Comparison of ENCODE assay signal across 16 mouse cellular contexts in the genomic region with DNA sequence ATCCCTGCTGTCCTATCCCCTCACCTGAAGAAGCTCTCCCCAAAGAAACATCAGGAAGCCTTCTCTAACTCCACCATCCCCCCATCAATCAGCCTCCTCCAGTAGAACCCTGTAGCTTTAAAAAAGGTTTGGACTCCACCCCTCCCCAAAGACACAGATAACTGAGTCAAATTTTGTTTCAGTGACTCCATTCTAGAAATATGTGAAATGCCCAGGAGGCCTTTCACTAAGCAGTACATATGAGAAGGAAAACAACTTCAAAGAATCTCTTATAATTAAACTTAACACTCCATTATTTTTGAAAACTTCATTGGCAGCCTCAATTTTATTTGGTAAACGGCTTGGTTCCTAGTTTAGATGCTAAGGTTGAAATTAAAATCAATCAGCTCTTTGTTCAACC. TPM values are rescaled to one million over a fixed set of nuclear protein-coding genes. Genes with fewer than 3 reads are reported as not detected.
DNase-seq lines count a peak whose midpoint lies in the region; ATAC-seq and TF ChIP-seq lines count a peak whose summit lies in the region.
"Had no signal": no experiment of that assay in that cellular context is flagged by ENCODE, and none has a peak within 500 bp of the region (broad histone marks: within the 10 kb centered on the region; RNA-seq: fewer than 3 reads in every experiment).

No protein-coding gene starts in this region.

- TF ChIP-seq EP300 in CH12.LX (IDR thresholded peaks at IDR 0.05; ENCODE audit: low read length) = 0 out of 2 replicates have a peak, but pooled peaks have one; percentile 15

- dilution Hi-C loops in CH12.LX (cut with MboI; ENCODE audit: extremely low pct_ligation_motif_present, extremely low pct_unique_long_range_greater_than_20kb, low sequenced_read_pairs) = no loop called here

- in situ Hi-C loops in CH12.LX (cut with MboI; ENCODE audit: low pct_ligation_motif_present, low pct_unique_long_range_greater_than_20kb, low sequenced_read_pairs) = no loop called here

- H3K4me1 ChIP-seq in heart, embryonic 10.5 days = peaks cover 23% of the 10 kb centered on the region
- peaks cover 10 to 34% of the 10 kb centered on the region in 2 experiments for H3K4me1 ChIP-seq in CH12.LX (ENCODE audit: control insufficient read depth in 1 of 2, insufficient read depth in 2 of 2)
- peaks cover 9% of the 10 kb centered on the region; the same call in 1 of the 2 replicates for H3K4me1 ChIP-seq in embryonic fibroblast, embryonic 13.5 days (ENCODE audit: control insufficient read depth, insufficient read depth, low read length)
- H3K4me1 ChIP-seq in midbrain, embryonic 10.5 days = peaks cover 11% of the 10 kb centered on the region

- TF ChIP-seq RAD21 in CH12.LX (IDR thresholded peaks at IDR 0.05; ENCODE audit: low read depth, low read length) = no peak

- no peak for DNase-seq in heart, embryonic 10.5 days (ENCODE audit: low spot score)
- DNase-seq in heart, postnatal 14 days = no peak
- DNase-seq in CH12.LX (ENCODE audit: extremely low read depth) = peak; percentile 58
- peak; percentile 49 to 57 for DNase-seq in heart, postnatal 10 days
- no peak for DNase-seq in c-Kit-positive CD71-positive TER-119-positive erythroid progenitor cells, embryonic 14.5 days (ENCODE audit: low spot score)
- no peak for DNase-seq in midbrain, embryonic 10.5 days (ENCODE audit: low spot score)
- DNase-seq: gastrocnemius, postnatal 14 days; left cerebral cortex, postnatal 4 days; lung, adult 18-20 months; right cerebral cortex, postnatal 4 days; thymus, adult 18-20 months had no signal

- H3K4me3 ChIP-seq in heart, embryonic 10.5 days = peak overlapping the region; percentile 18; the same call in 1 of the 2 replicates
- H3K4me3 ChIP-seq in CH12.LX (replicated peaks in 1 of 3; ENCODE audit: low read depth in 2 of 3, low read length in 2 of 3, poor library complexity in 1 of 3) = peak overlapping the region; percentile 32 to 49 (median 39)
- no peak overlapping the region for H3K4me3 ChIP-seq in embryonic fibroblast, embryonic 13.5 days (ENCODE audit: insufficient read depth, low read length)
- no peak overlapping the region for H3K4me3 ChIP-seq in midbrain, embryonic 10.5 days
- H3K4me3 ChIP-seq: neural tube, embryonic 13.5 days had no signal

- intact Hi-C loops in heart, postnatal 14 days (cut with DNase I) = no loop called here
- intact Hi-C loops in heart, postnatal 10 days (cut with DNase I) = no loop called here

- H3K9ac ChIP-seq in CH12.LX (ENCODE audit: insufficient read depth, low read depth) = peak overlapping the region; percentile 76
- H3K9ac ChIP-seq: neural tube, embryonic 13.5 days had no signal

- H3K79me2 ChIP-seq in CH12.LX (replicated peaks; ENCODE audit: control insufficient read depth, extremely low read depth, insufficient read depth, poor library complexity, severe bottlenecking) = peaks cover 63% of the 10 kb centered on the region

- 81% methylated on average over 1 of the region's 1 CpGs for WGBS in heart, embryonic 10.5 days
- 91% methylated on average over 1 of the region's 1 CpGs for whole genome bisulfite sequencing in midbrain, embryonic 10.5 days

- no peaks in the 10 kb centered on the region for H3K36me3 ChIP-seq in heart, embryonic 10.5 days
- H3K36me3 ChIP-seq in CH12.LX (replicated peaks in 1 of 2; ENCODE audit: control insufficient read depth in 1 of 2, insufficient read depth in 1 of 2, low read length in 1 of 2) = peaks cover 0 to 6% of the 10 kb centered on the region in 2 experiments
- H3K36me3 ChIP-seq in midbrain, embryonic 10.5 days = no peaks in the 10 kb centered on the region
- H3K36me3 ChIP-seq: neural tube, embryonic 13.5 days had no signal

- peak overlapping the region; percentile 29; the same call in 1 of the 2 replicates for H3K27ac ChIP-seq in heart, embryonic 10.5 days
- peak overlapping the region; percentile 92 for H3K27ac ChIP-seq in CH12.LX (ENCODE audit: insufficient read depth, low read depth)
- H3K27ac ChIP-seq in embryonic fibroblast, embryonic 13.5 days (ENCODE audit: insufficient read depth, low read length) = peak overlapping the region; percentile 90
- H3K27ac ChIP-seq in midbrain, embryonic 10.5 days (replicated peaks) = no peak overlapping the region
- H3K27ac ChIP-seq: macrophage; neural tube, embryonic 13.5 days had no signal

- H3K4me2 ChIP-seq in CH12.LX (ENCODE audit: insufficient read depth, low read depth, poor library complexity, severe bottlenecking) = peak overlapping the region; percentile 94
- H3K4me2 ChIP-seq: neural tube, embryonic 13.5 days had no signal

- H3K27me3 ChIP-seq in heart, embryonic 10.5 days (ENCODE audit: insufficient read depth, poor library complexity, severe bottlenecking) = no peaks in the 10 kb centered on the region
- H3K27me3 ChIP-seq in CH12.LX (replicated peaks) = no peaks in the 10 kb centered on the region
- H3K27me3 ChIP-seq in midbrain, embryonic 10.5 days (ENCODE audit: low read depth, poor library complexity, severe bottlenecking) = no peaks in the 10 kb centered on the region
- H3K27me3 ChIP-seq: neural tube, embryonic 13.5 days had no signal

- H3K9me3 ChIP-seq in heart, embryonic 10.5 days = no peaks in the 10 kb centered on the region
- no peaks in the 10 kb centered on the region for H3K9me3 ChIP-seq in CH12.LX (replicated peaks; ENCODE audit: low read length)
- H3K9me3 ChIP-seq in midbrain, embryonic 10.5 days (replicated peaks) = no peaks in the 10 kb centered on the region
- H3K9me3 ChIP-seq: neural tube, embryonic 13.5 days had no signal

- TF ChIP-seq CTCF in CH12.LX (conservative IDR thresholded peaks at IDR 0.05 in 1 of 2, IDR thresholded peaks at IDR 0.05 in 1 of 2; ENCODE audit: low read depth in 2 of 2, low read length in 2 of 2) = no peak
- TF ChIP-seq CTCF in embryonic fibroblast, embryonic 13.5 days (IDR thresholded peaks at IDR 0.05; ENCODE audit: borderline replicate concordance, insufficient read depth, low read length) = no peak

- no peak for TF ChIP-seq POLR2A in CH12.LX (IDR thresholded peaks at IDR 0.05; ENCODE audit: low read depth, low read length)
- TF ChIP-seq POLR2A in embryonic fibroblast, embryonic 13.5 days (IDR thresholded peaks at IDR 0.05; ENCODE audit: low read depth, low read length) = no peak

- no peak for ATAC-seq in megakaryocyte, adult 5-6 weeks (ENCODE audit: poor library complexity, severe bottlenecking)
- ATAC-seq: forebrain, embryonic 16.5 days had no signal

TF ChIP-seq in CH12.LX, 34 proteins besides CTCF, POLR2A, EP300 and RAD21:
- no peak for TF ChIP-seq MAX (IDR thresholded peaks at IDR 0.05; ENCODE audit: low read length)
- no peak for TF ChIP-seq ZKSCAN1 (IDR thresholded peaks at IDR 0.05; ENCODE audit: borderline replicate concordance, low read depth, low read length)
- no peak for TF ChIP-seq UBTF (IDR thresholded peaks at IDR 0.05; ENCODE audit: low read depth, low read length)
- no peak for TF ChIP-seq GABPA (IDR thresholded peaks at IDR 0.05; ENCODE audit: insufficient replicate concordance, low read depth, low read length)
- TF ChIP-seq CHD2 (IDR thresholded peaks at IDR 0.05; ENCODE audit: low read length) = no peak
- no peak; the same call in 1 of the 2 replicates for TF ChIP-seq ZNF384 (IDR thresholded peaks at IDR 0.05; ENCODE audit: low read depth, low read length)
- no peak for TF ChIP-seq CHD1 (IDR thresholded peaks at IDR 0.05; ENCODE audit: low read depth, low read length)
- no peak for TF ChIP-seq MXI1 (IDR thresholded peaks at IDR 0.05; ENCODE audit: low read depth, low read length)
- TF ChIP-seq JUN (IDR thresholded peaks at IDR 0.05; ENCODE audit: insufficient read depth, low read depth, low read length) = no peak
- 0 out of 2 replicates have a peak, but pooled peaks have one; percentile 28 for TF ChIP-seq TBP (conservative IDR thresholded peaks at IDR 0.05; ENCODE audit: low read depth, low read length)
- no peak for TF ChIP-seq SMC3 (IDR thresholded peaks at IDR 0.05; ENCODE audit: low read depth, low read length)
- peak; percentile 17; the same call in 1 of the 2 replicates for TF ChIP-seq SIN3A (IDR thresholded peaks at IDR 0.05; ENCODE audit: low read length)
- TF ChIP-seq JUND (conservative IDR thresholded peaks at IDR 0.05; ENCODE audit: low read depth, low read length) = no peak
- no peak for TF ChIP-seq MAFK (IDR thresholded peaks at IDR 0.05; ENCODE audit: insufficient replicate concordance, low read length)
- no peak for TF ChIP-seq USF2 (conservative IDR thresholded peaks at IDR 0.05; ENCODE audit: low read depth, low read length)
- peak; percentile 23; the same call in 1 of the 2 replicates for TF ChIP-seq IRF4 (IDR thresholded peaks at IDR 0.05; ENCODE audit: low read depth, low read length)

RNA-seq across cellular contexts. Expression of a gene that starts 6.4 kb away (rescaled TPM):
- 8.7 and 11.1 TPM in 2 replicates for polyA plus RNA-seq in heart, embryonic 10.5 days (2016; fragmentation: Nextera tagmentation; extraction: Ambion mirVana)
- total RNA-seq in heart, postnatal 14 days (2021) = 100 to 1,000 TPM; 163 to 164 TPM
- total RNA-seq in CH12.LX (2012; rRNA removed) (34.6 and 36.5 TPM in 2 replicates), CH12.LX (2014; rRNA removed) (33.6 and 36.6 TPM in 2 replicates)
- 19.1 and 40.8 TPM in 2 replicates for polyA plus RNA-seq in CH12.LX (2012; ENCODE audit: insufficient read length, low read depth)
- 78.7 and 92.3 TPM in 2 replicates for polyA plus RNA-seq in embryonic fibroblast, embryonic 13.5 days (2011; ENCODE audit: insufficient read length, low read depth, missing spikeins)
- 100 to 1,000 TPM; 170 to 171 TPM for total RNA-seq in heart, postnatal 10 days (2021)
- 5.7 and 6.9 TPM in 2 replicates for polyA plus RNA-seq in midbrain, embryonic 10.5 days (2016; fragmentation: Nextera tagmentation; extraction: Ambion mirVana)
- 89.2 and 89.9 TPM in 2 replicates for total RNA-seq in megakaryocyte, adult 5-6 weeks (2015)
- total RNA-seq in megakaryocyte, adult 5-6 weeks (2017) = 57.6 and 72.7 TPM in 2 replicates

Comparison
In these comparisons a context has a peak if more than half of its experiments do, and no peak if none do; other contexts are left out.
1. DNase-seq: peak in CH12.LX (single experiment) and heart, postnatal 10 days (2 of 2); none in heart, embryonic 10.5 days (single experiment), heart, postnatal 14 days (0 of 2), c-Kit-positive CD71-positive TER-119-positive erythroid progenitor cells, embryonic 14.5 days (single experiment) and midbrain, embryonic 10.5 days (single experiment).
2. H3K4me3 ChIP-seq: peak in heart, embryonic 10.5 days (single experiment) and CH12.LX (3 of 3); none in embryonic fibroblast, embryonic 13.5 days (single experiment) and midbrain, embryonic 10.5 days (single experiment).